Mouse (Mus musculus) kidney, postnatal 4 days (tissue): ENCODE measurements at regions not wholly inside any gene's neighbourhood (a gene's known extent, or its start where the extent isn't known, plus 50 kb on each side); places are given as distances from the start of the nearest gene placed in this dataset.

ENCODE experiments used
- DNase-seq, 2 experiments: peaks; one replicate each; pipeline ENCODE4 v3.0.0; 2021; ENCODE audit warnings: mixed read lengths in 2 of 2

DNA sequence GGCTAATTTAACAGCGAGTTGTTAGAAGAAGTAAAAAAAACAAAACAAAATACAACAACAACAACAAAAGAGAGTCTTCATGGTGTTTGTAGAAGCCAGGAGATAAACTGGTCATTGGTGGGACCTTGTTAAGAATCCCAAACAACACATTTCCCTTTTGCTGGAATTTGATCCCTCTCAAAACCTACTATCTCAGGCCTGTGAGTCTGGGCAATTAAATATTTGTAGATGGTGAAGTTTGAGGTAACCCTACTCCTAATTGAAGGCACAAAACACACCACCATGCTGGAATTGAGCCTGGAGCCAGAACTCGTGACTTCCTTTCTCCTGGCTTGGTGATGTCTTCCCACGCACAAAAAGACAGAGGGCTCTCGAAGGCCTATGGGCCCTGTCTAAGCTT is 65.4 kb upstream of the Akt3 start:
- DNase-seq = no peak

DNA sequence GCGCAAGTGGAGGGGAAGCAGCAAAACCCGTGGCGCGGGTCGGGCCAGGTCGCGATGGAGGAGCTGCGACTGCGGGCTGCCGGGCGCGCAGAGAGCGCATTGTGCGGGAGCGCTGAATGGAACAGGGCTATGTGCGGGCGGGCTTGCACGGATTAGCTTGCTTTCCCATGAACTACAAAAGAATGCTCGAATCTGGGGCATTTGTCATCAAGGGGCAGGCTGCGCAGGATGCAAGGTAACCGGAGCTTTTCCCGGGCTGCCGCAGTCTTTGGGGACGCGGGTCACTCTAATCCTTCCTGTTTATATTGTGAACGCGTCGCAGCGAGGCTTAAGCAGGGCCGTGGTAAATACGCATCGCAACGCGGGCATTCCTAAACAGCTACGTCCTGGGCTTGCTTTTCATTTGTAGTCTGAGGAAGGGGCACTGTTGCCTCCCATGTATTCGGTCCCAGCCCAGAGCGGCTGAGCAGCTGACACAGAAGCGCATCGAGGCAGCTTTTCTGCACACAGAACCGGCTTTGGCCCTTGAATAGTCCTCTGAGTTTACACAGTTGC is 64.8 kb upstream of the Akt3 start:
- DNase-seq = peak; percentile 31 to 38

- no peak for DNase-seq
Observed at GRCm38 (mm10) chr1:177322307-177322685, 64.3 kb upstream of the Akt3 start.

DNA sequence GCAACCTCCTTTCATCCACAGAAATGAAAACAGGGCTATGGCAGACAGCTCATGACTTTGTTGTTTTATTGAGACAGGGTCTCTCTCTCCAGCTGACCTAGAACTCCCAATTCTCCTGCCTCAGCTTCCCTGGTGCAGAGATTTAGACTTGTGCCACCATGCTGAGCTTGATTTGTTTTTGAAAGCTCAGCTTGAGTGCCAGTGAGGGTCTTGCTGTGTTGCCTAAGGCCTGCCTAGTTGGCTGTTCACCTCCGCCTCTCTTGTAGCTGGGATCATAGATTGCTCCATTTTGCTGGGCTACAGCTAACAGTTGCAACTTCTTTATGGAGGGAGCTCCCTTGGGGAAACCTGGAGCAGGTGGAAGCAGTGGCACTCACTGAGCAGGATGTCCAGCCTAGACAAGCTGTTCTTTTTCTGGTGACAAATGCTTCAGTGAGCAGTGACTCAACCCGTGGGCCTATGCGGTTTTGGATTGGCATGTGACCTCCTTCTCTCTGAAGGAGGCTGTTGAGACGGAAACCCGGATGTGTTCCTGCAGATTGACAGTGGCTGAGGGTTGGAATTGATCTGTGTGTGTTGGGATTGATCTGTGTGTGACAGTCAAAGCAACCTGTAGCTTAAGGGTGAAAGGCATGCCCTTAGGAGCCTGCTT is 63.8 kb upstream of the Akt3 start:
- DNase-seq = peak in 1 of 2 experiments; percentile 6

GRCm38 (mm10) chr1:177308213-177308872 is 50.3 kb upstream of the Akt3 start:
- DNase-seq = peak; percentile 50 to 61
